Mouse (Mus musculus) stomach, postnatal 0 days (tissue): ENCODE results near the gene Khnyn.

Source experiments
- CTCF ChIP-seq: IDR thresholded peaks from 2 replicates; pipeline ENCODE4 v1.5.1; 2016; ENCODE audit warnings: antibody characterized with exemption, low read depth, mild to moderate bottlenecking, moderate library complexity
- EP300 ChIP-seq: optimal IDR thresholded peaks from 2 replicates; pipeline ENCODE3; 2016; ENCODE audit warnings: antibody characterized with exemption

GRCm38 (mm10) chr14:55850885-55851284 is 33.9 kb upstream of the Khnyn start:
- TF ChIP-seq CTCF = no peak
- no peak for TF ChIP-seq EP300
